Mouse (Mus musculus): ENCODE data around the gene Tma7.

GRCm38 (mm10) chr9:109100307-109100928, 18.0 kb upstream of the Tma7 start:
- TF ChIP-seq CTCF (IDR thresholded peaks at IDR 0.05; ENCODE audit: borderline replicate concordance, extremely low read depth, insufficient read depth, insufficient read length) (no peak), POLR2A (IDR thresholded peaks at IDR 0.05; ENCODE audit: borderline replicate concordance, extremely low read depth, insufficient read depth, insufficient read length, poor library complexity, severe bottlenecking) (no peak)
